Mouse (Mus musculus): ENCODE data around the gene Gsdma. TPM values are rescaled to one million over a fixed set of nuclear protein-coding genes. Genes with fewer than 3 reads are reported as not detected.
"Not testable (repeated sequence)": the region's sequence is repeated elsewhere in the genome, so short reads cannot be mapped to it uniquely, and the experiment has no call there.

Gsdma gene
- total RNA-seq (2015) (not detected in 2 replicates), total RNA-seq (2017) (not detected in 2 replicates)

DNA sequence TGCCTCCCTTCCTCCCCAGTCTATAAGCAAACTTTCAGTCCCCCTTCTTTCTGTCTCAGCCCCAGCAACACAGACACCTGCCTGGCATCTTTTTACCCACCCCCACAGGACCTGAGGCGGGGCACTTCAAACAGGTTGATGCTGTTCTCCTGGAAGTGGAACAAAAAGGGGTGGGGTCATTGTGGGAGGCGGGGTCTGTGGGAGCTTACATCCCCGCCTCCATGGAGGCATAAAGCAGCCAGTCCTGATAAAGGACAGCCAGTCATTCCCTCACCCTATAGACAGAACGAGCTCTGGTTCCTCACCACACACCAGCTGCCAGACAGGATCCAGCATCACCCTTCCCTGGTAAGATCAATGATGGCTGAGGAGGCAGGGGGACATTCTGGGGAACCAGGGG, at the start of gene Gsdma:
Gene Gsdma, plus strand, starts transcription at position 261 of the 400 bp plus-strand sequence.
- ATAC-seq (replicated peaks; ENCODE audit: poor library complexity) = no peak

DNA sequence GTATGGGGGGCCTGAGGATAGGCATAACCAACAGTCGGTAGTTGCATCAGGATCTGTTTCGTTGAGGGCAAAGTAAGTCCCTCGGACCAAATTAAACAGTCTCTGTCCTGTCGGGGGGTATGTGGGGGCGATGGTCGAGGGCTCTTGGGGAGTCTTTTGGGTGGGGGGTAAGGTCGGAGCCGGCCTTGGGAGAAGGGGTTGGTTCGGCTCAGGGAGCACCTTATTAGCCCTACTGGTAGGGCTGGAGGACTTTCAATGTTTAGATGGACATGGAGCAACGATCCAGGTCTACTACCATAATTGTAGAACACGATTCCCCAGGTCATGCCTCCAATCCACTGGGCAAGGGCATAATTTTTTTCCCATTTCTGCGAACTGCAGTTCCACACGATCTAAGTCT, 43.4 kb upstream of the Gsdma start:
- no peak for ATAC-seq (replicated peaks; ENCODE audit: poor library complexity)

GRCm38 (mm10) chr11:98623981-98624380, 40.2 kb upstream of the Gsdma start:
- ATAC-seq (replicated peaks; ENCODE audit: poor library complexity) = not testable (repeated sequence)

- ATAC-seq (replicated peaks; ENCODE audit: poor library complexity) = not testable (repeated sequence)
Measured at GRCm38 (mm10) chr11:98624381-98624780, 39.8 kb upstream of the Gsdma start.

- no peak for ATAC-seq (replicated peaks; ENCODE audit: poor library complexity)
Measured at GRCm38 (mm10) chr11:98625611-98626410, 38.3 kb upstream of the Gsdma start, which contains the start of the genes Gm12355 and Gsdma3. Gm12355 (minus strand) TSS chr11:98625661. Gsdma3 (plus strand) TSS chr11:98626360.

- no peak for ATAC-seq (replicated peaks; ENCODE audit: poor library complexity)
Measured at GRCm38 (mm10) chr11:98628706-98629105, 35.4 kb upstream of the Gsdma start.

- ATAC-seq (replicated peaks; ENCODE audit: poor library complexity) = no peak
Measured at GRCm38 (mm10) chr11:98630646-98631045, 33.5 kb upstream of the Gsdma start.

DNA sequence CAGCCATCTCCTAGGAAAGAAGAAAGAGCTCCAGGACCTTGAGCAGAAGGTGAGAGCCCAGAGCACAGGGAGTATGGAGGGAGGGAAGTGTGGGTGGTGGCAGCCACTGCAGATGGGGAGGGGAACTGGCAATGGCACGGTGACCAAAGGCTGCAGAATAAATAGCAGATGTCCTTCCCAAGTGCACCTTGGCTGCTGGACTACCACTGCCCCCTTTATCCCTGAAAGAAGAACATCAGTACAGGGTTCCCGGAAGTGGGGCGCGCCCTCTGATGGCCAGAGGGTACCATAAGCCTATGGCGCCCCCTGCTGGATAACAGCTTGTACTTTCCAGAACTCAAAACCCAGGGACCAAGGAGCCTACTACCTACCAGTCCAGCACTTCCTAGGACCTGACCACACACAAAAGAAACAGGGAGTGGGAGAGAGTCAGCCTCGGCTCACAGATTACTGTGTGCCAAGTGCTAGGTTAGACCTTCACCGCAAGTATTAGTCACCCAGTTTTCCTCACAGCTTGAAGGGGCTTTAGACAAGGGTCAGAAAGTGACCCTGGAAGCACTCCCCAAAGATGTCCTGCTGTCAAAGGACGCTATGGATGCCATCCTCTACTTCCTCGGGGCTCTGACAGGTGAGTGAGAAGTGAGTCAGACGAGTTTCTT, 28.7 kb upstream of the Gsdma start:
- peak; percentile 98 for ATAC-seq (replicated peaks; ENCODE audit: poor library complexity)

DNA sequence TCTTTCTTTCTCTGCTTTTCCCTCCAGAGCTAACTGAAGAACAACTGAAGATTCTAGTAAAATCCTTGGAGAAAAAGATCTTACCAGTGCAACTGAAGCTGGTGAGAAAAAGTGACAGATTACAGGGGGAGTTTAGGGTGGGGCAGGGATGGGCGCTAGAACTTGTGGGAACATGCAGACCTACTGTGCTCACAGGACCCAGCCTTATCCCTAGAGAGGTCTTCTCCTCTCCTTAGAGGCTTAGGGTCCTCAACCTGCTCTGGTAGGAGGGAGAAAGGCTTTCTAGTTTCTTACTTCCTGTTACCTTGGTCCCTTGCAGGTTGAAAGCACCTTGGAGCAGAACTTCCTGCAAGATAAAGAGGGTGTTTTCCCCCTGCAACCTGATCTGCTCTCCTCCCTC, 26.6 kb upstream of the Gsdma start:
- ATAC-seq (replicated peaks; ENCODE audit: poor library complexity) = no peak

DNA sequence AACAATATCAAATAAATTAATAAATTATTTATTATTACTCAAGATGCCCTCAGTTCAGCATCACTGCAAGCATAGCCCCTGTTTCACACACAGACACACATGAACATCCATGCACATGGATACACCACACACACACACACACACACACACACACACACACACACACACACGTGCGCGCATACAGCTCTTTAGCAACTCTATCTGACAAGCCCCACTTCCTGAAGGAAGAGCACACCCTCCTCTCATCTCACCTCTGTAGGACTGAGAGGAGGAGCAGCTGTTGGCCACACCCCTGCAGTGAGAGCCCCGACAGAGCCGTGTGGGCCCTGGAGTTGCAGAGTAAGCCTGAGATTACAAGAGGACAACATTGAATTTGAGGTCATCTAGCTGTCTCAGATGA, 24.1 kb upstream of the Gsdma start:
- ATAC-seq (replicated peaks; ENCODE audit: poor library complexity) = no peak

DNA sequence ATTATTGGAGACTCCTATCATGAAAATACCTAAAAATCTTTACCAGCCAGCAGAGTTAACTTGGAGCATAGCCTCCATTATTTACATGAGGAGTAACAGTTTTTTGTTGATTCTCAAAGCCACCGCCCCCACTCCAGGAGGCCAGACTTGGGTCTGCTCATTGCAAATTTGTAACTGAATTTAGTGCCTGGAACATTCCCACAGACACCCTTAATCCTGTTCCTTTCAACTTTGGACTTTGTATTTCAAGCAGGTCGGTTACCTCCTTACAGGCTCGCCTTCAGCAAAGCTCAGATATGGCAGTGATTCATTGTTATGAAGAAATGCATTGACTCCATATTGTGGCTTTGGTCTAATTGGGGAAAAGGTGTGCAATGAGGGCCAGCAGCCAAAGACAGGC, 19.4 kb upstream of the Gsdma start:
- no peak for ATAC-seq (replicated peaks; ENCODE audit: poor library complexity)

GRCm38 (mm10) chr11:98645946-98646345, 18.2 kb upstream of the Gsdma start:
- ATAC-seq (replicated peaks; ENCODE audit: poor library complexity) = no peak

DNA sequence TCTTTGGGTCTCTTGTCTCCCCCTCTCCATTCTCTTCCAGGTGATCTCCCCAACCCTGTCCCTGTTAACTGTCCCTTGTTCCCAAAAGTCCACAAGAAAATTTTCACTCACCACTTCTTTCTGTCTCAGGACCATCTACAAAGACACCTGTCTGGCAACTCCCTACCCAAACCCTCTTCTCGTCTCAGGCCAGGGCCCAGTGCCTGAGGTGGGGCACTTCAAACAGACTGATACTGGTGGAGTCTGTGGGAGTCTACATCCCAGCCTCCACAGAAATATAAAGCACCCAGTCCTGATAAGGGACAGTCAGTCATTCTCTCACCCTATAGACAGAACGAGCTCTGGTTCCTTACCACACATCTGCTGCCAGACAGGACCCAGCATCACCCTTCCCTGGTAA, 17.7 kb upstream of the Gsdma start, which contains the start of gene Gsdma2:
Gene Gsdma2, plus strand, starts transcription at position 301 of the 400 bp plus-strand sequence.
- ATAC-seq (replicated peaks; ENCODE audit: poor library complexity) = no peak

DNA sequence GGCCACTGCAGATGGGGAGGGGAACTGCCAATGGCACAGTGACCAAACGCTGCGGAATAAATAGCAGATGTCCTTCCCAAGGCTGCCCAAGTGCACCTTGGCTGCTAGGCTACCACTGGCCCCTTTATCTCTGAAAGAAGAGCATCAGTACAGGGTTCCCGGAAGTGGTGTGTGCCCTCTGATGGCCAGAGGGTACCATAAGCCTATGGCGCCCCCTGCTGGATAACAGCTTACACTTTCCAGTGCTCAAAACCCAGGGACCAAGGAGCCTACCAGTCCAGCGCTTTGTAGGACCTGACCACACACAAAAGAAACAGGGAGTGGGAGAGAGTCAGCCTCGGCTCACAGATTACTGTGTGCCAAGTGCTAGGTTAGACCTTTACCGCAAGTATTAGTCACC, 9.1 kb upstream of the Gsdma start:
- peak; percentile 97 for ATAC-seq (replicated peaks; ENCODE audit: poor library complexity)

- ATAC-seq (replicated peaks; ENCODE audit: poor library complexity) = peak; percentile 96
Measured at GRCm38 (mm10) chr11:98660517-98660916, 3.6 kb upstream of the Gsdma start.

DNA sequence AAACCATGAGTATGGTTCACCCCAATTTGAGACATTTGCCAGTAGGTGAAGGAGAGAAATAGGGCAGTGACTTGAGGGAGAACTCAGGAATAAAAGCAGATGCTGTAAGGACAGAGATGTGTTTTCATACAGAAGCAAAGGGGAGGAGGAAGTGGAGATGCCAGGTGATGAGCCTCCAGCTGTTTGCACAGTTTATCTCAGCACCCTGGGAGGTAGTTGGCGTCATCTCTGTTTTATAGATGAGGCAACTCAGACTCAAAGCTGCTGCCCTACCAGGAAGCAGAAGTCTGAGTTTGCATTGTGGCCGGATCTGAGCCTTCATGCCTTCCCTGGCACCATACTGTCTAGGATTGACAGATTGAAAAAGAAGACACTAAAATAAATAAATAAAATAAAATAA, 4.8 kb downstream of the Gsdma start:
- ATAC-seq (replicated peaks; ENCODE audit: poor library complexity) = no peak

- 0 out of 2 replicates have a peak, but pooled peaks have one; percentile 8 for ATAC-seq (replicated peaks; ENCODE audit: poor library complexity)
Measured at GRCm38 (mm10) chr11:98671284-98671815, 7.2 kb downstream of the Gsdma start.

DNA sequence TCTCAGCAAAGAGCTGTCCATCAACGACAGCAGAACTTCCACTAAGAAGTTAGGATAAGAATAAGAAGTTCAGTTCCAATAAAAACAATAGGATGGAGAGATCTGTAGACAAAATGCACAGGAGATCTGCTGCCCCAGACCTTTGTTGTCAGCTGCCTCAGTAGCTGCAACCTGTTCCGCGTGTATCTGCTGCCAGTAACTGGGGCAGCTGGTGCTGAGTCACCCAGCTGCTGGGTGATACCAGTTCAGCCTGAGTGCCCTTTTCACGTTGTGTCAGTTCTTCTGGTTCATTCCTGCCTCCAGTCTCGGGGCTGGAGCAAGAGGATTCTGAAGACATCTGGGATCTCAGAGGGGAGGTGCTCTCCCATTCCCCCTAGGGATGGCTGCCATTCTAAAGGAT, 7.7 kb downstream of the Gsdma start:
- peak; percentile 70; the same call in 1 of the 2 replicates for ATAC-seq (replicated peaks; ENCODE audit: poor library complexity)

GRCm38 (mm10) chr11:98672482-98672881, 8.3 kb downstream of the Gsdma start:
- no peak for ATAC-seq (replicated peaks; ENCODE audit: poor library complexity)

- peak; percentile 88 for ATAC-seq (replicated peaks; ENCODE audit: poor library complexity)
Measured at GRCm38 (mm10) chr11:98673136-98673535, 9.0 kb downstream of the Gsdma start.

- ATAC-seq (replicated peaks; ENCODE audit: poor library complexity) = no peak
Measured at GRCm38 (mm10) chr11:98675829-98676363, 11.7 kb downstream of the Gsdma start.

Data from megakaryocyte progenitor cell, adult 5-6 weeks (primary cell).